Mouse (Mus musculus): ENCODE measurements around the gene Rnase4. TPM values are rescaled to one million over a fixed set of nuclear protein-coding genes. Genes with fewer than 3 reads are reported as not detected.

Gene Rnase4
- polyA plus RNA-seq, 1 experiment from 2014 or later: 443 TPM

DNA sequence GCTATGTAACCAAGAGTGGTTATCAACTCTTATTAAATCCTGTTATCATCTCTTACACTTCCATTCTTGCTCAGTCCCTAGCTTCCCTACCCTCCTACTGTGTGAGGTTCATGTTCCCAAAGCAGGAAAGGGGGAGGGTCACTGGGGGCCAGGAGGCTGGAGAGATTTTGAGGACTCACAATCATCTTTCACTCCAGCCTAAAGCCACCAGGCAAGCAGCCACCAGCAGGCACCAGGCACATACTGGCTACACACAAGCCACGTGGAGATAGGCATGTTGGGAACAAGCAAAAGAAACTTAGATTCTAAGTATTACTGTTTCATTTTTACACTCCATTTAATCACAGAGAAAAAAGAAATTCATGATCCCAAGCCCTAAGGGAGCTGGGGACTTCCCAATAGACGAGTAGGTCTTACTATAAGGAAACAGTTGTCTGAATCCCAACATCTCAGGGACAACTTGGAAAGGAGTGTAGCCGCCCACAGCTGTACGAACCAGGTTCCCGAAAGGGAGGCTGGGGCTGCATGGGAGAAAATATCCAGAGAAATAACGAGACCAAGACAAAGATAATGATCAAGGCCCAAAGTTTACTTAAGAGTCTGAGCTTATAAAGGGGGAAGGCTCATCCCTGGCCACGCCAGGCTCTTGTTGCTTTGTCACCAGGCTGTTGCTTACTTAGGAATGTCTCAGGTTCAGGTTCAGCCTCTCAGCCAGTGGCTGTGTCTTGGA is 40.4 kb downstream of the Rnase4 start:
- H3K4me2 ChIP-seq (replicated peaks; ENCODE audit: low read depth, low read length): no peak overlapping the region
- no peaks in the 10 kb centered on the region for H3K4me1 ChIP-seq (ENCODE audit: insufficient read depth, low read depth, low read length)
- ATAC-seq: no peak
- no peaks in the 10 kb centered on the region for H3K27me3 ChIP-seq (replicated peaks; ENCODE audit: insufficient read depth, low read length)
- no peak overlapping the region for H3K4me3 ChIP-seq (ENCODE audit: low read depth, low read length)
- DNase-seq (ENCODE audit: low spot score): no peak
- no peaks in the 10 kb centered on the region for H3K9me3 ChIP-seq (ENCODE audit: low read length)
- no peak overlapping the region for H3K27ac ChIP-seq (ENCODE audit: low read length)
- TF ChIP-seq EP300 (IDR thresholded peaks at IDR 0.05) (no peak), CTCF (IDR thresholded peaks at IDR 0.05) (no peak)
- H3K9ac ChIP-seq (replicated peaks; ENCODE audit: low read depth): no peak overlapping the region
- WGBS: 66% methylated on average over 7 of the region's 7 CpGs
- H3K36me3 ChIP-seq (ENCODE audit: insufficient read depth, low read length): no peaks in the 10 kb centered on the region

DNA sequence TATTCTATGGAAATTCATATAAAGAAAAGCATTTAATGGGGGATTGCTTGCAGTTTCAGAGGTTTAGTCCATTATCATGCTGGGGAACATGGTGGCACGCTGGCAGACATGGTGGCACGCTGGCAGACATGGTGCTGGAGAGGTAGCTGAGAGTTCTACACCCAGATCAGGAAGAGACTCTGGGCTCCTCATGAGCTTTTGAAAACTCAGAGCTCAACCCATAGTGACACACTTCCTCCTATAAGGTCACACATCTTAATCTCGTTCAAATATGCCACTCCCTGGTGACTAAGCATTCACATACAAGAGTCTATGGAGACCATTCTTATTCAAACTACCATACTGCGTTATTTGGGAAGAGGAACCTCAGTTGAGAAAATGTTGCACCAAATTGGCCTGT is 41.5 kb downstream of the Rnase4 start:
- 82% methylated on average over 4 of the region's 4 CpGs for WGBS
- no peak overlapping the region for H3K4me3 ChIP-seq (ENCODE audit: low read depth, low read length)

DNA sequence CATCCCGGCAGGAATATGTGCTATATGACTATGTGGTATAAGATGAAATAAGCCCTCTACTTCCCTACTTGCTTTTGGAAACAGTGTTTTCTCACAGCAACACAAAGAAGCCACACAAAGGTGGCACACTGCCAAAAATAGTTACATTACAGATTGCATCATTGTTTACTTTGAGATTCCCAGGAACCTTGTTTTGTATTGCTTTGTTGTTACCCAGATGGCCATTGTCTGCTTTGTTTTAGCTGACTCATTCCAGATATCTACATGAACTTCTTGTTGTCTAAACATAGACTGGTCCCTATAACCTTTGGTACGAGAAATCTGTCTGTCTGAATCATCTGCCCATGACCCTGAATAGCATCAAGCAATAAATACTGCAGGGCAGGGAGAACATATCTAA is 49.5 kb downstream of the Rnase4 start:
- Histone ChIP-seq H3K4me2 (replicated peaks; ENCODE audit: low read depth, low read length) (no peak overlapping the region), H3K4me1 (ENCODE audit: insufficient read depth, low read depth, low read length) (no peaks in the 10 kb centered on the region), H3K9ac (replicated peaks; ENCODE audit: low read depth) (no peak overlapping the region), H3K36me3 (ENCODE audit: insufficient read depth, low read length) (no peaks in the 10 kb centered on the region), H3K9me3 (ENCODE audit: low read length) (no peaks in the 10 kb centered on the region), H3K4me3 (ENCODE audit: low read depth, low read length) (no peak overlapping the region), H3K27me3 (replicated peaks; ENCODE audit: insufficient read depth, low read length) (no peaks in the 10 kb centered on the region), H3K27ac (ENCODE audit: low read length) (no peak overlapping the region)
- TF ChIP-seq CTCF (IDR thresholded peaks at IDR 0.05) (no peak), EP300 (IDR thresholded peaks at IDR 0.05) (peak; percentile 42)
- WGBS: 47% methylated on average over 2 of the region's 2 CpGs
- ATAC-seq: peak; percentile 68
- DNase-seq (ENCODE audit: low spot score): peak; percentile 46

More for the DNA sequence above, 41.5 kb downstream of the Rnase4 start:
- H3K4me2 ChIP-seq (replicated peaks; ENCODE audit: low read depth, low read length): no peak overlapping the region
- H3K27me3 ChIP-seq (replicated peaks; ENCODE audit: insufficient read depth, low read length): no peaks in the 10 kb centered on the region
- DNase-seq (ENCODE audit: low spot score) (no peak), ATAC-seq (no peak)
- H3K9ac ChIP-seq (replicated peaks; ENCODE audit: low read depth): no peak overlapping the region
- no peaks in the 10 kb centered on the region for H3K4me1 ChIP-seq (ENCODE audit: insufficient read depth, low read depth, low read length)
- TF ChIP-seq CTCF (IDR thresholded peaks at IDR 0.05) (no peak), EP300 (IDR thresholded peaks at IDR 0.05) (no peak)
- H3K36me3 ChIP-seq (ENCODE audit: insufficient read depth, low read length): no peaks in the 10 kb centered on the region
- H3K27ac ChIP-seq (ENCODE audit: low read length): no peak overlapping the region
- no peaks in the 10 kb centered on the region for H3K9me3 ChIP-seq (ENCODE audit: low read length)

DNA sequence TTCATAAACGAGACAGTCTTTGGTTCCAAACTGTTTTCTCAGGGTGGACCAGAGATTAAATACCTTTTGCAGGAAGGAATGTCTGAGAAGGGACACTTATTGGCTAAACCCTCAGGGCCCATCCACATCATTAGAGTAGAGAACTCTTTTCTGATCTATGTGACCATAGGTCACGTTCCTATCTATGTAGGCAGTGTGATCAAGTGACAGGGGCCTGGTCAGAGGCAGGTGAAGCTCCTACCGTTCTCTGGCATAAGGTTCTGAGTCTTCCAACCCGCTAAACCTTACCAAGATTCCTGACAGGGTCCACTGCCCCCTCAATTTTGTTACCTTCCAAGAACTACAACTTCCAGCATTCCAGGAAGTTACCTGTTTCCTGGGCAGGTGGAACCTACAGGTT is 51.2 kb downstream of the Rnase4 start:
- Histone ChIP-seq H3K9ac (replicated peaks; ENCODE audit: low read depth) (no peak overlapping the region), H3K27ac (ENCODE audit: low read length) (no peak overlapping the region), H3K4me1 (ENCODE audit: insufficient read depth, low read depth, low read length) (no peaks in the 10 kb centered on the region), H3K4me2 (replicated peaks; ENCODE audit: low read depth, low read length) (no peak overlapping the region), H3K36me3 (ENCODE audit: insufficient read depth, low read length) (no peaks in the 10 kb centered on the region), H3K9me3 (ENCODE audit: low read length) (no peaks in the 10 kb centered on the region), H3K4me3 (ENCODE audit: low read depth, low read length) (no peak overlapping the region), H3K27me3 (replicated peaks; ENCODE audit: insufficient read depth, low read length) (no peaks in the 10 kb centered on the region)
- WGBS: 77% methylated on average over 4 of the region's 4 CpGs
- TF ChIP-seq CTCF (IDR thresholded peaks at IDR 0.05): no peak
- no peak for TF ChIP-seq EP300 (IDR thresholded peaks at IDR 0.05)
- DNase-seq (ENCODE audit: low spot score) (no peak), ATAC-seq (no peak)

DNA sequence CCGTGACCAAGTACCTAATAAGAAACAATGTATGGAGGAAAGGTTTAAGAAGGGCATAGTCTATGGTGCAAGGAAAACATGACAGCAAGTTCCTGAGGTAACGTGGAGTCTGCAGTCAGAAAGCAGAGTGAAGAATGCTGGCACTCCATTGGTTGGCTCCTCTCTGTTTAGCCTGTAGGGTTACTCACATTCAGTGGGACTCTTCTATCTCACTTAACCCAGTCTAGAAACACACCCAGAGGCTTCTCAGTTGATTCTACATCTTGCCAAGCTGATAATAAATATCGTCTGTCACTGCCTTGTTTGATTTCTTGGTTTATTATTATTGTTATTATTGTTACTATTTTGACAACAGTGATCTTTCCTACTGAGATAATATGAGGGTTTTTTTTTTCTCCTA is 51.7 kb downstream of the Rnase4 start:
- DNase-seq (ENCODE audit: low spot score): no peak
- H3K4me3 ChIP-seq (ENCODE audit: low read depth, low read length): no peak overlapping the region
- ATAC-seq: no peak
- no peak for TF ChIP-seq CTCF (IDR thresholded peaks at IDR 0.05)
- no peak for TF ChIP-seq EP300 (IDR thresholded peaks at IDR 0.05)
- H3K9ac ChIP-seq (replicated peaks; ENCODE audit: low read depth): no peak overlapping the region
- no peaks in the 10 kb centered on the region for H3K27me3 ChIP-seq (replicated peaks; ENCODE audit: insufficient read depth, low read length)
- no peaks in the 10 kb centered on the region for H3K9me3 ChIP-seq (ENCODE audit: low read length)
- H3K4me2 ChIP-seq (replicated peaks; ENCODE audit: low read depth, low read length): no peak overlapping the region
- H3K36me3 ChIP-seq (ENCODE audit: insufficient read depth, low read length): no peaks in the 10 kb centered on the region
- no peak overlapping the region for H3K27ac ChIP-seq (ENCODE audit: low read length)
- WGBS: 75% methylated on average over 3 of the region's 3 CpGs
- H3K4me1 ChIP-seq (ENCODE audit: insufficient read depth, low read depth, low read length): no peaks in the 10 kb centered on the region

DNA sequence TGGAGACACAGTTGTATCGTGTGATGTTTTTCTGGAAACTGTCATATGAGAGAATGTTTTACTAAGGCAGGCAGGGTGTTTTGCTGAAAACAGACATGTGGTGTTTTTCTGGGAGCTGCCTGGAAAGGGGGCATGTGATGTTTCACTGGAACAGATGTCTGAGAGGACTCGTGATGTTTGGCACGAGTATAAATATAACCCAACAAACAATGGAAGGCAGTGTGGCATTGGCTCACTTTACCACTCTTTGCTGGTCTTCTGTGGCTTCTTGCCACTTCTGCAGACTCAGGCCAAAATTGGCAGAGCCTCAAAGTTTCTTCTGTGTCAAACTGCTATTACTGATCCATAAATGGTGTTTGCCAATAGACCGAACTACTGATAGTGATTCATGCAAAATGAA is 52.4 kb downstream of the Rnase4 start:
- H3K4me3 ChIP-seq (ENCODE audit: low read depth, low read length): no peak overlapping the region
- 51% methylated on average over 4 of the region's 4 CpGs for WGBS

More for the DNA sequence above, 52.4 kb downstream of the Rnase4 start:
- no peak overlapping the region for H3K4me2 ChIP-seq (replicated peaks; ENCODE audit: low read depth, low read length)
- TF ChIP-seq EP300 (IDR thresholded peaks at IDR 0.05) (no peak), CTCF (IDR thresholded peaks at IDR 0.05) (no peak)
- H3K4me1 ChIP-seq (ENCODE audit: insufficient read depth, low read depth, low read length): no peaks in the 10 kb centered on the region
- DNase-seq (ENCODE audit: low spot score) (no peak), ATAC-seq (no peak)
- no peaks in the 10 kb centered on the region for H3K36me3 ChIP-seq (ENCODE audit: insufficient read depth, low read length)
- no peak overlapping the region for H3K27ac ChIP-seq (ENCODE audit: low read length)
- H3K9ac ChIP-seq (replicated peaks; ENCODE audit: low read depth): no peak overlapping the region
- no peaks in the 10 kb centered on the region for H3K9me3 ChIP-seq (ENCODE audit: low read length)
- H3K27me3 ChIP-seq (replicated peaks; ENCODE audit: insufficient read depth, low read length): no peaks in the 10 kb centered on the region
